Mouse (Mus musculus) layer of hippocampus, adult 9-11 months (tissue): ENCODE measurements around the gene Ucp3.

ENCODE experiments used
- DNase-seq: peaks from one replicate; pipeline ENCODE4 v3.0.0; 2022

Gene Ucp3

GRCm38 (mm10) chr7:100501027-100501843, 28.4 kb downstream of the Ucp3 start:
- no peak for DNase-seq

- no peak for DNase-seq
Measured at GRCm38 (mm10) chr7:100501844-100502373, 29.1 kb downstream of the Ucp3 start.

- no peak for DNase-seq
Measured at GRCm38 (mm10) chr7:100502374-100502922, 29.7 kb downstream of the Ucp3 start.

GRCm38 (mm10) chr7:100503076-100503475, 30.3 kb downstream of the Ucp3 start:
- DNase-seq, result no peak

GRCm38 (mm10) chr7:100504740-100505487, 32.1 kb downstream of the Ucp3 start:
- no peak for DNase-seq

- no peak for DNase-seq
Measured at GRCm38 (mm10) chr7:100506494-100506893, 33.7 kb downstream of the Ucp3 start.

- no peak for DNase-seq
Measured at GRCm38 (mm10) chr7:100508670-100509069, 35.9 kb downstream of the Ucp3 start.

GRCm38 (mm10) chr7:100511602-100512001, 38.8 kb downstream of the Ucp3 start:
- no peak for DNase-seq

GRCm38 (mm10) chr7:100514573-100514972, 41.8 kb downstream of the Ucp3 start, which contains the start of gene Dnajb13:
Gene Dnajb13, minus strand, starts transcription at chr7:100514960.
- DNase-seq, result no peak

- DNase-seq, result no peak
Measured at GRCm38 (mm10) chr7:100520204-100520603, 47.4 kb downstream of the Ucp3 start.

- DNase-seq, result no peak
Measured at GRCm38 (mm10) chr7:100520663-100521285, 48.0 kb downstream of the Ucp3 start.

- no peak for DNase-seq
Measured at GRCm38 (mm10) chr7:100522222-100522621, 49.4 kb downstream of the Ucp3 start.

- no peak for DNase-seq
Measured at GRCm38 (mm10) chr7:100524669-100525068, 51.9 kb downstream of the Ucp3 start.

- no peak for DNase-seq
Measured at GRCm38 (mm10) chr7:100530766-100531165, 58.0 kb downstream of the Ucp3 start.

GRCm38 (mm10) chr7:100533503-100533902, 60.7 kb downstream of the Ucp3 start:
- no peak for DNase-seq

- no peak for DNase-seq
Measured at GRCm38 (mm10) chr7:100534216-100534615, 61.4 kb downstream of the Ucp3 start.

GRCm38 (mm10) chr7:100535831-100536230, 63.0 kb downstream of the Ucp3 start:
- DNase-seq, result no peak
